Mouse (Mus musculus) CD4-positive naive resting alpha-beta T cell, adult 76 days (primary cell): Measurements from ENCODE around the gene Olfr1414. TPM values are rescaled to one million over a fixed set of nuclear protein-coding genes. Genes with fewer than 3 reads are reported as not detected.

ENCODE experiments used
- total RNA-seq: library from RNA; stranded (reverse); gene quantifications from one replicate; pipeline ENCODE4 v1.2.4, GENCODE M21; 2023

Gene Olfr1414
- total RNA-seq: not detected

DNA sequence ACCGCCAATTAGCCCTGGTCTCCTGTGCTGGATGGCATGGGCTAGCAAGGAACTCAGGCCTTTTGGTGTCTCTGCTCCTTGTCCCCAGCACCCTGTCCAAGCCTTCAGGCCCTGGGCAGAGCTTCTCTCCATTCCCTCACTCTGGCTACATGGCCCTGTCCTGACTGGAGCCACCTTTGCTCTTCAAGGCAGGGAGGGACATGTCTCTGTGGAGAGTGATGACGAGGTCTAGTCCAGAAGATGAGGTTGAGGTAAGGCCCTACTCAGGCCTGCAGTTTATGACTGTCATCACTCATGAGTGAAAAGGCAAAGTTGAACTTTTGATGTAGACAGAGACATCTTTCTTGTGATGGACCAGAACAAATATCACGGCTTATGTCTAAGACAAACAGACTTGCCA lies at the start of gene Olfr1414:
TSS of gene Olfr1414 (minus strand) at position 101 of the 400 bp plus-strand sequence.

GRCm38 (mm10) chr1:92496001-92496400 lies 22.5 kb downstream of the Olfr1414 start, which contains the start of gene Olfr1415:
Gene Olfr1415, minus strand, starts transcription at chr1:92496101.

DNA sequence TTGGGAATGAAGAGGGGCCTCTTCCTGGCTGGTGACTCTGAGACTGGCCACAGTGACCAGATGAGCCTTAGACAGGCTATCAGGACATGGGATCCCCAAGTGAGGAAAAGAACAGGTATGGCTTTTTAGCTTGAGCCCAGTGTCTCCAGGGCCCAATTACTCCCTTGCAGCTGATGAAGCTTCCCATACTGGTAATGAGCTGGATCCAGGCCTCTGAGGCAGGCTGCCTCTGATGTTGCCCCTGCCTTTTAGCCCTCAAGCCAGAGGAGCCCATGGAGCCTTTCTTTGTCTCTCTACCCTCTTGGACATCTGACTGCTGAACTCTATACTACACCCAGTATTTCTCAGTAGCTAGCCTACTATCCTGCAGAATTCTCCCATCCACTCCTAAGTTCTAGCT lies 33.4 kb downstream of the Olfr1414 start, which contains the start of gene Olfr1416:
TSS of gene Olfr1416 (minus strand) at position 101 of the 400 bp plus-strand sequence.

GRCm38 (mm10) chr1:92473165-92474041 lies 45.1 kb downstream of the Olfr1414 start, which contains the start of gene Ndufa10:
Gene Ndufa10, minus strand, starts transcription at chr1:92473860.

Other genes with a start within 250 kb of the Olfr1414 start
- 114 TPM for gene Ndufa10, start 44.8 kb downstream of the Olfr1414 start, total RNA-seq
- not detected for gene Olfr1416, start 33.5 kb downstream of the Olfr1414 start, total RNA-seq
- not detected for gene Olfr1415, start 22.6 kb downstream of the Olfr1414 start, total RNA-seq
- not detected for gene Olfr1413, start 52.7 kb upstream of the Olfr1414 start, total RNA-seq
- not detected for gene Olfr1412, start 67.1 kb upstream of the Olfr1414 start, total RNA-seq
- gene Olfr1411, start 75.8 kb upstream of the Olfr1414 start, total RNA-seq: not detected
- gene Olfr1410, start 87.1 kb upstream of the Olfr1414 start, total RNA-seq: not detected
- gene Olfr12, start 99.1 kb upstream of the Olfr1414 start, total RNA-seq: not detected
- 99.3 TPM for gene Cops9, start 123.3 kb upstream of the Olfr1414 start, total RNA-seq
- gene Otos, start 130.2 kb upstream of the Olfr1414 start, total RNA-seq: not detected